Mouse (Mus musculus): Measurements from ENCODE around the gene St3gal3. TPM values are rescaled to one million over a fixed set of nuclear protein-coding genes. Genes with fewer than 3 reads are reported as not detected.

St3gal3 gene
- polyA plus RNA-seq, 1 experiment from 2014 or later: 6.2 TPM

DNA sequence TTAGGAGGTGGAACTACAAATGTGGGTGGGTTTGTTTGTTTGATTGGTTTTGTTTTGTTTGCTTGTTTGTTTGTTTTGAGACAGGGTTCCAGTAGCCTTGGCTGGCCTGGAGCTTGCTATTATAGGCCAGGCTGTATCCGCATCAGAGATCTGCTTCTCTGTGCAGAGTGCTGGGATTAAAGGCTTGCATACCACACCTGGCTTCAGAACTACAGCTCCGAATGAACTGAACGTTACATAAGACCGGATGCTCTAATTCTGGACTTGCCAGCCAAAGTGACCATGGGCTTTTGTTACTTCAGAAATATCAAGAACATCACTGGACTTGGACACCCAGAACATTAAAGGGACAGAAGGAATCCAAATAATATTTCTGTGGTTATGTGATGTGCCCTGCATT is 98.2 kb downstream of the St3gal3 start:
- Histone ChIP-seq H3K9me3 (ENCODE audit: control insufficient read depth, low read length) (no peaks in the 10 kb centered on the region), H3K27ac (replicated peaks in 1 of 2; ENCODE audit: control insufficient read depth in 1 of 2, insufficient read depth in 1 of 2, low read depth in 2 of 2, low read length in 2 of 2) (no peak overlapping the region), H3K9ac (ENCODE audit: low read length) (no peak overlapping the region), H3K4me1 (ENCODE audit: control insufficient read depth in 2 of 2, insufficient read depth in 2 of 2, low read length in 2 of 2) (no peaks in the 10 kb centered on the region), H3K4me3 (ENCODE audit: control insufficient read depth in 1 of 2, insufficient read depth in 1 of 2, low read depth in 1 of 2, low read length in 2 of 2) (no peak overlapping the region), H3K36me3 (ENCODE audit: control insufficient read depth, insufficient read depth, low read length) (no peaks in the 10 kb centered on the region), H3K27me3 (ENCODE audit: control insufficient read depth, insufficient read depth, low read length) (no peaks in the 10 kb centered on the region), H3K4me2 (ENCODE audit: low read length) (no peak overlapping the region)
- 84% methylated on average over 4 of the region's 4 CpGs for WGBS
- no peak for ATAC-seq (ENCODE audit: insufficient number of reproducible peaks, insufficient read depth, low FRiP score, low read depth)

- 88% methylated on average over 2 of the region's 2 CpGs for WGBS
- no peak for ATAC-seq (ENCODE audit: insufficient number of reproducible peaks, insufficient read depth, low FRiP score, low read depth)
Observed at GRCm38 (mm10) chr4:118035090-118035489, 99.6 kb downstream of the St3gal3 start.

DNA sequence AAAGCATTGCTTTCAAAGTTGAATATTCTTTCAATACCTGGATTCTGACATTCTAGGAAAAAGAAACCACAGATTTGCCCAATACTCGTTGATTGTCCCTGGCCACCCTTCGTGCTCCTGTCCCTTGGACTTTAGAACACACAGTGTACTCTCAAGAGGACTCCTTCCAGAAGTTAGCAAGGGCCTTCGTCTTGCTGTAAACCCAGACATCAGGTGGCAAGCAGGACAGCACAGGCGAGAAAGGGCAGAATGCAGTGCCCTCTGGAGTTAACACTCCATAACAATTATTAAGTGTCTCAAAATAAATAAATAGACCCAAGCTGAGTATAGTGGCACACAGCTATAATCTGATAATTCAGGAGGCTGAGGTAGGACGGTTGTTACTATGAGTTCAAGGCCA is 101.7 kb downstream of the St3gal3 start:
- Histone ChIP-seq H3K4me2 (ENCODE audit: low read length) (no peak overlapping the region), H3K27me3 (ENCODE audit: control insufficient read depth, insufficient read depth, low read length) (no peaks in the 10 kb centered on the region), H3K4me1 (ENCODE audit: control insufficient read depth in 2 of 2, insufficient read depth in 2 of 2, low read length in 2 of 2) (peaks cover 4 to 6% of the 10 kb centered on the region in 2 experiments; a peak in 2 of 4 replicates), H3K9ac (ENCODE audit: low read length) (no peak overlapping the region), H3K27ac (replicated peaks in 1 of 2; ENCODE audit: control insufficient read depth in 1 of 2, insufficient read depth in 1 of 2, low read depth in 2 of 2, low read length in 2 of 2) (no peak overlapping the region), H3K36me3 (ENCODE audit: control insufficient read depth, insufficient read depth, low read length) (no peaks in the 10 kb centered on the region), H3K4me3 (ENCODE audit: control insufficient read depth in 1 of 2, insufficient read depth in 1 of 2, low read depth in 1 of 2, low read length in 2 of 2) (no peak overlapping the region), H3K9me3 (ENCODE audit: control insufficient read depth, low read length) (no peaks in the 10 kb centered on the region)
- ATAC-seq (ENCODE audit: insufficient number of reproducible peaks, insufficient read depth, low FRiP score, low read depth): no peak
- 81% methylated on average over 5 of the region's 5 CpGs for WGBS

More at GRCm38 (mm10) chr4:118035090-118035489, 99.6 kb downstream of the St3gal3 start:
- Histone ChIP-seq H3K9me3 (ENCODE audit: control insufficient read depth, low read length) (no peaks in the 10 kb centered on the region), H3K36me3 (ENCODE audit: control insufficient read depth, insufficient read depth, low read length) (no peaks in the 10 kb centered on the region), H3K4me1 (ENCODE audit: control insufficient read depth in 2 of 2, insufficient read depth in 2 of 2, low read length in 2 of 2) (peaks cover under 1 to 2% of the 10 kb centered on the region in 2 experiments; a peak in 2 of 4 replicates), H3K9ac (ENCODE audit: low read length) (no peak overlapping the region), H3K27ac (replicated peaks in 1 of 2; ENCODE audit: control insufficient read depth in 1 of 2, insufficient read depth in 1 of 2, low read depth in 2 of 2, low read length in 2 of 2) (no peak overlapping the region), H3K4me3 (ENCODE audit: control insufficient read depth in 1 of 2, insufficient read depth in 1 of 2, low read depth in 1 of 2, low read length in 2 of 2) (no peak overlapping the region), H3K27me3 (ENCODE audit: control insufficient read depth, insufficient read depth, low read length) (no peaks in the 10 kb centered on the region), H3K4me2 (ENCODE audit: low read length) (no peak overlapping the region)

- no peak overlapping the region for H3K27ac ChIP-seq (replicated peaks in 1 of 2; ENCODE audit: control insufficient read depth in 1 of 2, insufficient read depth in 1 of 2, low read depth in 2 of 2, low read length in 2 of 2)
Observed at GRCm38 (mm10) chr4:118031776-118032170, 102.9 kb downstream of the St3gal3 start.

GRCm38 (mm10) chr4:118031132-118031775 is 103.5 kb downstream of the St3gal3 start:
- H3K9ac ChIP-seq (ENCODE audit: low read length): no peak overlapping the region
- 72% methylated on average over 6 of the region's 6 CpGs for WGBS
- no peaks in the 10 kb centered on the region for H3K36me3 ChIP-seq (ENCODE audit: control insufficient read depth, insufficient read depth, low read length)
- no peak overlapping the region for H3K4me2 ChIP-seq (ENCODE audit: low read length)
- ATAC-seq (ENCODE audit: insufficient number of reproducible peaks, insufficient read depth, low FRiP score, low read depth): no peak
- peaks cover 4 to 6% of the 10 kb centered on the region in 2 experiments; a peak in 2 of 4 replicates for H3K4me1 ChIP-seq (ENCODE audit: control insufficient read depth in 2 of 2, insufficient read depth in 2 of 2, low read length in 2 of 2)
- H3K27me3 ChIP-seq (ENCODE audit: control insufficient read depth, insufficient read depth, low read length): no peaks in the 10 kb centered on the region
- H3K27ac ChIP-seq (replicated peaks in 1 of 2; ENCODE audit: control insufficient read depth in 1 of 2, insufficient read depth in 1 of 2, low read depth in 2 of 2, low read length in 2 of 2): no peak overlapping the region
- H3K4me3 ChIP-seq (ENCODE audit: control insufficient read depth in 1 of 2, insufficient read depth in 1 of 2, low read depth in 1 of 2, low read length in 2 of 2): no peak overlapping the region
- H3K9me3 ChIP-seq (ENCODE audit: control insufficient read depth, low read length): no peaks in the 10 kb centered on the region

More at GRCm38 (mm10) chr4:118031776-118032170, 102.9 kb downstream of the St3gal3 start:
- Histone ChIP-seq H3K4me3 (ENCODE audit: control insufficient read depth in 1 of 2, insufficient read depth in 1 of 2, low read depth in 1 of 2, low read length in 2 of 2) (no peak overlapping the region), H3K27me3 (ENCODE audit: control insufficient read depth, insufficient read depth, low read length) (no peaks in the 10 kb centered on the region), H3K36me3 (ENCODE audit: control insufficient read depth, insufficient read depth, low read length) (no peaks in the 10 kb centered on the region), H3K4me1 (ENCODE audit: control insufficient read depth in 2 of 2, insufficient read depth in 2 of 2, low read length in 2 of 2) (peaks cover 4 to 6% of the 10 kb centered on the region in 2 experiments; a peak in 2 of 4 replicates), H3K9me3 (ENCODE audit: control insufficient read depth, low read length) (no peaks in the 10 kb centered on the region), H3K4me2 (ENCODE audit: low read length) (no peak overlapping the region), H3K9ac (ENCODE audit: low read length) (no peak overlapping the region)
- no peak for ATAC-seq (ENCODE audit: insufficient number of reproducible peaks, insufficient read depth, low FRiP score, low read depth)
- 88% methylated on average over 7 of the region's 7 CpGs for WGBS

- ATAC-seq (ENCODE audit: insufficient number of reproducible peaks, insufficient read depth, low FRiP score, low read depth): no peak
- H3K27me3 ChIP-seq (ENCODE audit: control insufficient read depth, insufficient read depth, low read length): no peaks in the 10 kb centered on the region
- no peak overlapping the region for H3K9ac ChIP-seq (ENCODE audit: low read length)
- no peak overlapping the region for H3K4me2 ChIP-seq (ENCODE audit: low read length)
- peaks cover 6 to 8% of the 10 kb centered on the region in 2 experiments; a peak in 3 of 4 replicates for H3K4me1 ChIP-seq (ENCODE audit: control insufficient read depth in 2 of 2, insufficient read depth in 2 of 2, low read length in 2 of 2)
- no peak overlapping the region for H3K27ac ChIP-seq (replicated peaks in 1 of 2; ENCODE audit: control insufficient read depth in 1 of 2, insufficient read depth in 1 of 2, low read depth in 2 of 2, low read length in 2 of 2)
- no peak overlapping the region for H3K4me3 ChIP-seq (ENCODE audit: control insufficient read depth in 1 of 2, insufficient read depth in 1 of 2, low read depth in 1 of 2, low read length in 2 of 2)
- no peaks in the 10 kb centered on the region for H3K9me3 ChIP-seq (ENCODE audit: control insufficient read depth, low read length)
- H3K36me3 ChIP-seq (ENCODE audit: control insufficient read depth, insufficient read depth, low read length): no peaks in the 10 kb centered on the region
- WGBS: 81% methylated on average over 5 of the region's 5 CpGs
Observed at GRCm38 (mm10) chr4:118030330-118030729, 104.4 kb downstream of the St3gal3 start.

DNA sequence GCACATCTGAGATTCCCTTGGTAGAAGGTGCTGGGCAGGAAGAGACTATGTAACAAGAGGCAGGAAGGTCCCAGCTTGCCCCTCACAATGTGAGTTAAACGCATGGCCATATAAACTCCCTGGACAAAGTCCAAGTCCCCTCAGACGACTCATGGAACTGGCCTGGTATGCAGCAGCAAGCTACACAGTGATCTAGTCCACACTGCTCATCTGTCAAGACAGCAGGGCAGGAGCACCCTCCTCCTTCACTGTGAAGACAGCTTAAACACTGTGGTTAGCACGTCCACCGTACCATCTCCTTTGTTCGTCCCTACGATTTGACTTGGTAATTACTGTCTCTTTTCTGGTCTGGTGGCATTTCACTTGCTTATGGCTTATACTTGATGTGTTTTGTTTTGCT is 104.8 kb downstream of the St3gal3 start:
- no peaks in the 10 kb centered on the region for H3K9me3 ChIP-seq (ENCODE audit: control insufficient read depth, low read length)
- no peak overlapping the region for H3K4me2 ChIP-seq (ENCODE audit: low read length)
- ATAC-seq (ENCODE audit: insufficient number of reproducible peaks, insufficient read depth, low FRiP score, low read depth): no peak

DNA sequence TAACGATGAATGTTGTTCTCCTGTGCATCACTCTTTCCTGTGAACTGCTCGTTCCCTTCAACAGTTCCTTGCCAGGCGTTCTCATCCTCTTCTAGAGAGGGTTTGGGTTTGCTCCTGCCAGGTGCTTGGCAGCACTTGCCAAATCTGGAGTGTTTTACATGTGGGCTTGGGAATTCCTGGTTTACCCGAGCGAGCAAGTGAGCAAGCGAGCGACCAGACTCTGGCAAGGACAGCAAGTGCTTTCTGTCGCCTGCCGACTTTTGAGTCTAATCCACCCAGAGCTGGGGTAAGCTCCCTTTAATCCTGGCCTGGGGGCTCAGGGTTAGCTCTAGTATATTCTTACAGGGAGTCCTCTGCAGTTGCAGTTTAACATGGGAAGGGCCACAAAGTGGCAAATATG is 105.7 kb downstream of the St3gal3 start:
- ATAC-seq (ENCODE audit: insufficient number of reproducible peaks, insufficient read depth, low FRiP score, low read depth): no peak
- WGBS: 78% methylated on average over 9 of the region's 9 CpGs
- H3K27me3 ChIP-seq (ENCODE audit: control insufficient read depth, insufficient read depth, low read length): no peaks in the 10 kb centered on the region
- H3K4me3 ChIP-seq (ENCODE audit: control insufficient read depth in 1 of 2, insufficient read depth in 1 of 2, low read depth in 1 of 2, low read length in 2 of 2): no peak overlapping the region
- H3K36me3 ChIP-seq (ENCODE audit: control insufficient read depth, insufficient read depth, low read length): no peaks in the 10 kb centered on the region
- H3K4me2 ChIP-seq (ENCODE audit: low read length): no peak overlapping the region
- H3K9me3 ChIP-seq (ENCODE audit: control insufficient read depth, low read length): no peaks in the 10 kb centered on the region
- H3K27ac ChIP-seq (replicated peaks in 1 of 2; ENCODE audit: control insufficient read depth in 1 of 2, insufficient read depth in 1 of 2, low read depth in 2 of 2, low read length in 2 of 2): no peak overlapping the region
- no peak overlapping the region for H3K9ac ChIP-seq (ENCODE audit: low read length)
- H3K4me1 ChIP-seq (ENCODE audit: control insufficient read depth in 2 of 2, insufficient read depth in 2 of 2, low read length in 2 of 2): peaks cover 6 to 8% of the 10 kb centered on the region in 2 experiments; a peak in 3 of 4 replicates

More for the DNA sequence above, 104.8 kb downstream of the St3gal3 start:
- H3K27ac ChIP-seq (replicated peaks in 1 of 2; ENCODE audit: control insufficient read depth in 1 of 2, insufficient read depth in 1 of 2, low read depth in 2 of 2, low read length in 2 of 2): no peak overlapping the region
- peaks cover 6 to 8% of the 10 kb centered on the region in 2 experiments; a peak in 3 of 4 replicates for H3K4me1 ChIP-seq (ENCODE audit: control insufficient read depth in 2 of 2, insufficient read depth in 2 of 2, low read length in 2 of 2)
- 53% methylated on average over 6 of the region's 6 CpGs for WGBS
- no peak overlapping the region for H3K4me3 ChIP-seq (ENCODE audit: control insufficient read depth in 1 of 2, insufficient read depth in 1 of 2, low read depth in 1 of 2, low read length in 2 of 2)
- no peak overlapping the region for H3K9ac ChIP-seq (ENCODE audit: low read length)
- no peaks in the 10 kb centered on the region for H3K27me3 ChIP-seq (ENCODE audit: control insufficient read depth, insufficient read depth, low read length)
- H3K36me3 ChIP-seq (ENCODE audit: control insufficient read depth, insufficient read depth, low read length): no peaks in the 10 kb centered on the region

Measured in heart, embryonic 14.5 days (tissue).